Mouse (Mus musculus): ENCODE results near the gene 5730522E02Rik. TPM values are rescaled to one million over a fixed set of nuclear protein-coding genes. Genes with fewer than 3 reads are reported as not detected.

The 5730522E02Rik gene
- polyA plus RNA-seq, 1 experiment from 2014 or later: 8.4 TPM

DNA sequence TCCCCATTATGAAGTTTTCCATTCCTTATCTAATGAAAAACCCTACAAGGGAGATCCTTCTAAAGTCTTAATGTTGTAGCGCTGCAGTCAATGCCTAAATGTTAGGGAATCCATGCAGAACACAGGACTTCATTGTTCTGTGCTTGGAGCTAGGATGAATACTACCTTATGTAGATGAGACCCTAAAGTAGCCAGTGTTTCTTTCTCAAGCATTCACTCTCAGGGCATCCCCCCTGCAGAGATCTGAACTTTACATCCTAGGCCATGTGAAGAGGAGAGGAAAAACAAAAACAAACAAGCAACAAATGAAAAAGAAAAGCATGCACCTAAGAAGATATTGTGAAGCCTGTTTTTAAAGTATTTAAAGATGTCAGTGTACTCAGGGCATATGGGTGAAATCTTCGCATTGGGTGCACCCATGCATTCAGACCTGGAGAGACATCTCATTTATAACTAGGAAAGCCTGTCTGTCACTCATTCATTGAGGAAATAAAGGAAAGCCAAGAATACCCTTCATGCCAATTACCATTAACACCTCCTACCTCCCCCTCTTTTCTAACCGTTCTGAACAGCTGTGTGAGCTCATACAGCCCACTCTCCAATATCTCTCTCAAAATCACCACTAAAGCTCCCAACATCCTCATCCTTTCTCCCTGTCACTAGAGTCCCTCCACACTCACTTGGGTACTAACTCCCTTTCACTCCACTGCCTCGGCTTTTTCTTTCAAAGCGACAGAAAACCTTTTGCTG is 442.8 kb downstream of the 5730522E02Rik start:
- no peak overlapping the region for H3K27ac ChIP-seq (replicated peaks)
- no peaks in the 10 kb centered on the region for H3K36me3 ChIP-seq
- H3K4me3 ChIP-seq: no peak overlapping the region
- peak; percentile 38; the same call in 1 of the 2 replicates for ATAC-seq (ENCODE audit: low FRiP score, low read depth)
- WGBS: 23% methylated on average over 5 of the region's 5 CpGs
- no peaks in the 10 kb centered on the region for H3K9me3 ChIP-seq
- no peak overlapping the region for H3K4me2 ChIP-seq (replicated peaks)
- H3K27me3 ChIP-seq: no peaks in the 10 kb centered on the region
- H3K9ac ChIP-seq (replicated peaks): no peak overlapping the region
- 0 out of 2 replicates have a peak, but pooled peaks cover 9% of the 10 kb centered on the region for H3K4me1 ChIP-seq

DNA sequence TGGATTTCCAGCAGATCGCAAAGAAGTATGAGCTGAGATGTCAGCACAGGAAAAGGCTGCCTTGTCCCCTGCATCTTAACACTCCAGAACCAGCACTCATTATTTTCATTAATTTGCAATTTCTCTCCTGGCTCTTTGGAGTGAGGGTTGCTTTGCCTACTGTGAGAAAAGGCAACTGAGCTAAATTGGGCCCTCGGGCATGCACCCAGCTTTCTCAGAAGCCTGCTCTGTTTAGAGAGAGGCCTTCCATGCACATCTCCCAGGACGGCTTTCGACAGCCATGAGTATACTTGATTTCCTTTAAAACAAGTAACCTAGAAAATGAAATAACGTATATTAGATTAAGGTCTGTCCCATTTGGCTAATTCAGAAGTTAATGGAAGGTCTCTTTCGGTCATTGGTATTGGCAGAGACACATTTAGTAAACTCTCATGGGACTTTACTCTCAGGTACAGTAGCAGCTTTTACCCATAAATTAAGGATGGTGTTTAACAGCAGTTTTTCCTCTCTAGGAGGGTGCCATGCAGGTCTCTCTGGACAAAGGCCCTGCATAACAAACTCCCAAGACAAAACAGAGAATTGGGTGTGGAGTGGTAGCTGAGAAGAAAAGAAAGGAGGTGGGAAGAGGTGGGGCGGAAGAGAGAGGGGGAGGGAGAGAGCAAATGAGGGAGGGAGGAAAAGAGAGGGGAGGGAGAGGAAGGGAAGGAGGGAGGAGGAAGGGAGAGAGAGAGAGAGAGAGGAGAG is 457.2 kb downstream of the 5730522E02Rik start:
- no peak overlapping the region for H3K27ac ChIP-seq (replicated peaks)
- H3K36me3 ChIP-seq: no peaks in the 10 kb centered on the region
- ATAC-seq (ENCODE audit: low FRiP score, low read depth): no peak
- H3K9ac ChIP-seq (replicated peaks): no peak overlapping the region
- H3K9me3 ChIP-seq: no peaks in the 10 kb centered on the region
- 81% methylated on average over 7 of the region's 7 CpGs for WGBS
- no peak overlapping the region for H3K4me2 ChIP-seq (replicated peaks)
- no peak overlapping the region for H3K4me3 ChIP-seq
- H3K27me3 ChIP-seq: no peaks in the 10 kb centered on the region
- H3K4me1 ChIP-seq: no peaks in the 10 kb centered on the region

GRCm38 (mm10) chr11:25752418-25752817 is 458.1 kb downstream of the 5730522E02Rik start:
- ATAC-seq (ENCODE audit: low FRiP score, low read depth): no peak
- 91% methylated on average over 3 of the region's 3 CpGs for WGBS
- H3K36me3 ChIP-seq: no peaks in the 10 kb centered on the region

GRCm38 (mm10) chr11:25747098-25747862 is 463.3 kb downstream of the 5730522E02Rik start:
- Histone ChIP-seq H3K4me3 (no peak overlapping the region), H3K36me3 (no peaks in the 10 kb centered on the region), H3K4me1 (no peaks in the 10 kb centered on the region), H3K27me3 (no peaks in the 10 kb centered on the region), H3K4me2 (replicated peaks) (no peak overlapping the region), H3K9ac (replicated peaks) (no peak overlapping the region), H3K27ac (replicated peaks) (no peak overlapping the region), H3K9me3 (no peaks in the 10 kb centered on the region)
- 67% methylated on average over 6 of the region's 6 CpGs for WGBS
- ATAC-seq (ENCODE audit: low FRiP score, low read depth): no peak

More at GRCm38 (mm10) chr11:25752418-25752817, 458.1 kb downstream of the 5730522E02Rik start:
- Histone ChIP-seq H3K27me3 (no peaks in the 10 kb centered on the region), H3K9ac (replicated peaks) (no peak overlapping the region), H3K4me2 (replicated peaks) (no peak overlapping the region), H3K9me3 (no peaks in the 10 kb centered on the region), H3K27ac (replicated peaks) (no peak overlapping the region), H3K4me3 (no peak overlapping the region), H3K4me1 (no peaks in the 10 kb centered on the region)

DNA sequence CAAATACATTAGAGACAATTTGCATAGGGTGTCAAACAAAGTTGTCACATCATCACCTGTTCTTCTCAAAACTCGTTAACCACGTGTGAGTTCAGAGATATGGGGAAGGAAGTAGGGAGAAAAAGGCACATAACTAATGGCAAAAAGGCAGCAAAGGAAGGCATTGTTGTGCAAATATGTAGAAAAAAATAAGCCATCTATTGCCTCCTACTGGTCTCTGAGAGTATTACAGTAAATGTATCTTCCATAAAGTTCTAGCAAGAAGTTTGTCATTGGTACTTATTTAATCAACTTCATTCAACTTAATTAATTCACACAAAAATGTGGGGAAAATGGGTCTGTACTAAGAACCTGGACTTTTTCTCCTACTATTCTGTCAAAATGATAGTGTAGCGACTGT is 466.9 kb downstream of the 5730522E02Rik start:
- no peak overlapping the region for H3K4me3 ChIP-seq
- H3K27ac ChIP-seq (replicated peaks): no peak overlapping the region
- no peak overlapping the region for H3K9ac ChIP-seq (replicated peaks)
- H3K36me3 ChIP-seq: no peaks in the 10 kb centered on the region
- WGBS: 95% methylated on average over 3 of the region's 3 CpGs
- no peak for ATAC-seq (ENCODE audit: low FRiP score, low read depth)
- H3K27me3 ChIP-seq: no peaks in the 10 kb centered on the region
- H3K9me3 ChIP-seq: no peaks in the 10 kb centered on the region
- no peaks in the 10 kb centered on the region for H3K4me1 ChIP-seq
- no peak overlapping the region for H3K4me2 ChIP-seq (replicated peaks)

DNA sequence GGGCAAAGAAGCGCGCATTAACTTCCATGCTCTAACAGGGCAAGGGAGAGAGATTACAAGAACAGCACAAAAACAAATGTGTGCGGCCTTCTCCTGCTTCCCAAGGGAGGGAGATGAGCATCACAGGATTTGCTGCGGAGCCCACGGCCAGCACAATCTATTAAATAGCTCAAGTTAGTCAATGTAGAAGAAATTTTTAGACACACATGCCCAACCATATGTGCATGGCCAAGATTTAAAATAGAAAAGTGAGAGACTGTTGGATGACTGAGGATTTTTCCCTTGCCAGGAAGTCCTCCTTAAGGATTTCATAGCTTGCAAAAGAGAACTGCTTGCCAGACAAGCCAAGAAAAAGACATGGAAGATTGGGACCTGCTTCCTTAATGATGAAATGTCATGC is 473.3 kb downstream of the 5730522E02Rik start:
- Histone ChIP-seq H3K27me3 (no peaks in the 10 kb centered on the region), H3K27ac (replicated peaks) (no peak overlapping the region), H3K9me3 (no peaks in the 10 kb centered on the region), H3K36me3 (no peaks in the 10 kb centered on the region), H3K4me3 (no peak overlapping the region), H3K4me1 (peaks cover 3% of the 10 kb centered on the region; the same call in 1 of the 2 replicates), H3K4me2 (replicated peaks) (no peak overlapping the region), H3K9ac (replicated peaks) (no peak overlapping the region)
- WGBS: 80% methylated on average over 5 of the region's 5 CpGs
- no peak for ATAC-seq (ENCODE audit: low FRiP score, low read depth)

- ATAC-seq (ENCODE audit: low FRiP score, low read depth): no peak
- Histone ChIP-seq H3K36me3 (no peaks in the 10 kb centered on the region), H3K27ac (replicated peaks) (no peak overlapping the region), H3K9ac (replicated peaks) (no peak overlapping the region), H3K4me1 (no peaks in the 10 kb centered on the region), H3K4me2 (replicated peaks) (no peak overlapping the region), H3K27me3 (no peaks in the 10 kb centered on the region), H3K9me3 (no peaks in the 10 kb centered on the region), H3K4me3 (no peak overlapping the region)
- 80% methylated on average over 1 of the region's 1 CpGs for WGBS
These were observed 481.1 kb downstream of the 5730522E02Rik start for GRCm38 (mm10) chr11:25729476-25729875.

DNA sequence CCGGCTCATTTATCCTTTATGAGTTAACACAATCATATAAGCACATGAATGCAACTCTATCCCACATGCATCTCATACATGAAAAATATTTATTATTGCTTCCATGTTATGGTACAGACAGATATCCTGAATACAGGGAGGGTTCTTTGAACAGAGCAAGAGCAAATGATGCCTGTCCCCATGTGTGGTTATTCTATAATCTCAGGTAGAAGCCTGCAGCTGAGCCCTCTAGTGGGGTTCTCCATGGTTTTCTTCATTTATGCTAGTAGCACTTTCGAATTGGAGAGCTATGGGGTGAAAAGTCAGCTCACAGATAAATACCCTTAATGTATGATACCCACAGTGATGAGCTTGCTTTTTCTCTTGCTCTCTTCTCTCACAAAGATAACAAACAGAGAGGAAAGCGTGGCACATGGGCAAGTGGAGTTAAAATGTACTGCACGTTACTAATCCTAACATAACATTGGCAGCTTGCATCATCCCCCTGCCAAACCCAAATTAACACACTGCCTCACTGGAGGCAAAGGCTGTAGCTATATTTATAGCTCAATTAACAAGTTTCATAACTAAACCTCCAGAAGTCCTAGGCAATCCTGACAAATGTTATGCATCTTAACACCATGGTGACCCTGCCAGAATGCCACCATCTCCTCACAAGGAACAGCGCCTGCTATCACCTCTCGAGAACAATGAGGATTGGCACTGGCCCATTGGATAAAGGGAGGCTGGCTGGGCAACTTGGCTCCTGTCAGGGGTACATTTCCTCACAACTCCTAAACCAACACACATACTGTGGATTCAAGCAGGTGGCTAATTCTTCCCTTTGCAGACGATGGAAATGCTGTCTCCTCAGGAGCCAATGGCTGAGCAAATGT is 494.9 kb downstream of the 5730522E02Rik start:
- no peak for ATAC-seq (ENCODE audit: low FRiP score, low read depth)
- WGBS: 83% methylated on average over 7 of the region's 7 CpGs
- H3K9ac ChIP-seq (replicated peaks): no peak overlapping the region
- no peak overlapping the region for H3K4me3 ChIP-seq
- no peaks in the 10 kb centered on the region for H3K4me1 ChIP-seq
- H3K27ac ChIP-seq (replicated peaks): no peak overlapping the region
- H3K27me3 ChIP-seq: no peaks in the 10 kb centered on the region
- no peaks in the 10 kb centered on the region for H3K36me3 ChIP-seq
- H3K4me2 ChIP-seq (replicated peaks): no peak overlapping the region
- H3K9me3 ChIP-seq: no peaks in the 10 kb centered on the region

- no peak overlapping the region for H3K4me3 ChIP-seq
- 67% methylated on average over 2 of the region's 2 CpGs for WGBS
- no peak for ATAC-seq (ENCODE audit: low FRiP score, low read depth)
- no peaks in the 10 kb centered on the region for H3K4me1 ChIP-seq
- H3K4me2 ChIP-seq (replicated peaks): no peak overlapping the region
- H3K9me3 ChIP-seq: no peaks in the 10 kb centered on the region
- no peaks in the 10 kb centered on the region for H3K36me3 ChIP-seq
- H3K27ac ChIP-seq (replicated peaks): no peak overlapping the region
- no peaks in the 10 kb centered on the region for H3K27me3 ChIP-seq
- no peak overlapping the region for H3K9ac ChIP-seq (replicated peaks)
These were observed 500.0 kb downstream of the 5730522E02Rik start for GRCm38 (mm10) chr11:25710559-25710958.

DNA sequence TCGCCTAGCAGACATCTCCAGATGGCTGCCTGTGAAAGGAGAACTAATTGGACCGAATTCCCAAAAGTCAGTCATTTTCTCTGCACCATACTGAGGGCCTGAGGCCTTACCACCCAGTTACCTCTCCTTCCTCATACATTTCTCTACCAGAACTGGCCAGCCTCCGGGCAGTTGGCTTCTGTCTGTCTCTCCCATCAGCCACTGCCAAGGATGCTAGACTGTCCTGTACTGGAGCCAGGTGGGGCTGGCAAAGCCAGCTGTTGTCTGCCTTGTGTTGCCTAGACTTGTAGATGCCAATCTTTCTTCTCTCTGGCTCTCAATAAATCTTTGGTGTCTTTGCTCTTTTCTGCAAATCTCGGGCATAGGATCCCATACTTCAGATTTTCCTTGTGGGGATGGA is 500.7 kb downstream of the 5730522E02Rik start:
- no peaks in the 10 kb centered on the region for H3K9me3 ChIP-seq
- no peak overlapping the region for H3K9ac ChIP-seq (replicated peaks)
- WGBS: 80% methylated on average over 4 of the region's 4 CpGs
- no peaks in the 10 kb centered on the region for H3K4me1 ChIP-seq
- no peak overlapping the region for H3K27ac ChIP-seq (replicated peaks)
- no peak overlapping the region for H3K4me3 ChIP-seq
- H3K4me2 ChIP-seq (replicated peaks): no peak overlapping the region
- H3K36me3 ChIP-seq: no peaks in the 10 kb centered on the region
- ATAC-seq (ENCODE audit: low FRiP score, low read depth): no peak
- no peaks in the 10 kb centered on the region for H3K27me3 ChIP-seq

All from midbrain, embryonic 12.5 days (tissue).